Mouse (Mus musculus): ENCODE measurements around the gene Klk1b22.
"Not testable (repeated sequence)": the region's sequence is repeated elsewhere in the genome, so short reads cannot be mapped to it uniquely, and the experiment has no call there.

Klk1b22 gene

DNA sequence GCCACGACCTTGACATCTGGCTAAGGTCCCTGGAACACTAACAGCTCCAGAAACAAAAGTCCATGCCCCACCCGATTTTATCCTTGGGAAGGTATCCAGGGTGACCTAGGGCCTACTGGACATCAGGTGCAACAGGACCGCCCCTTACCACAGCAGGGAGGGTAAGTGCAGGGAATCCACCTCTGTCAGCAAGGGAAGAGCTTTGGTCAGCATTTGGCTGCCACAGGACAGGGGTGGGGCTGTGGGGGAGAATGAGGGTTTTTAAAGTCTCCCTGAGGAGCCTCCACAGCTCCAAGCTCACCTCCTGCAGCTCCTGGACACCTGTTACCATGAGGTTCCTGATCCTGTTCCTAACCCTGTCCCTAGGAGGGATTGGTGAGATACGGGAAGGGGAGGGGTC is at the start of gene Klk1b22:
Gene Klk1b22 (plus strand): TSS at position 301 of the 400 bp plus-strand sequence.
- no peak for DNase-seq

DNA sequence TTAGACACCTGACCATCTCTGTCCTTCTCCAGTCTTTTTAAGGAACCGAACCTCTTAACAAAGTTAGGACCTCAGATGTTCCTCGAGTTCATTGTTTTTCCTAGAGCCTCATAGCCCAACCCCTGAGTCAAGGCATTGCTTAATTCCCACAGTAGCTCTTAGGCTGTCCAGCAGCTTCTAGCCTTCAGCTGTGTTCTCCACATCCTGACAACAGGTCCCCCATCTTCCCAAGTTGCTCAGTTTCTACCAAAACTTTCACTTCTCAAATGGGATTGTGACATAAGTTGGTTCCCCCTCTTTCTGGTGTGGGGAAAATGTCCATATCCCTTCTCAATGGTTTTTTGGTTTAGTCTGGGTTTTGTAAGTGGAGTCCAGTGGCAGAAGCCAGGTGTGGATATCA is 40.4 kb upstream of the Klk1b22 start:
- DNase-seq = no peak

DNA sequence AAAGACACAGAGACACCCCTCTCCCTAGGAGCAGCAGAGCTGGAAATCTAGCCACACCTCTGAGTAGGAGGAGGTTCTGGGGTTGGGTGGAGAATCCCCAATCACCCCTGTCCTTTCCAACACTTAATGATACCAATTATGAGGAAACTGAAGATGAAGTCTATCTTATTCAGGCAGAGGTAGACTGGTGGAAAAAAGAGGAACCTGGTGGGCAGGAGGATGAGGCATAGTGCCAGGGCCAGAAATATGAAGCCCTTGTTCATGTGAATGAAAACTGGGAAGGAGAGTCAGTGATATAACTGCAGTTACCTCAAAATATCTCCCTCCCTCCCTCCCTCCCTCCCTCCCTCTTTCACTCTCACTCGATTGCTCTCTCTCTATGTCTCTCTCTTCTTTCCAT is 34.8 kb upstream of the Klk1b22 start:
- DNase-seq = no peak

DNA sequence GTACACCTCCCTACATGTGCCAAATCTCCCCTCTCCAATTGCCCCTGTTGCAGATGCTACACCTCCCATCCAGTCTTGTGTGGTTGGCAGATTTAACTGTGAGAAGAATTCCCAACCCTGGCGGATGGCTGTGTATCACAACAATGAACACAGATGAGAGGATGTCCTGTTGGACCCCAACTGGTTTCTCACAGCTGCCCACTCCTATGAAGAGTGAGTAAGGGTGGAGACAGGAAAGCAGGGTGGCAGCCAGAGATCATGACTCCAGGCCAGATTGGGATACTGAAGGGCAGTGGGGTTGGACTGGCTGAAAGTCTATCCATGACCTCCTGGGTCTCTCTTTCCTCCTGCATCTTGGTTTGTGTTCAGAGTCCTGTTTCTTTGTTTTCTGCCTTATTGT is 16.4 kb upstream of the Klk1b22 start:
- DNase-seq = no peak

DNA sequence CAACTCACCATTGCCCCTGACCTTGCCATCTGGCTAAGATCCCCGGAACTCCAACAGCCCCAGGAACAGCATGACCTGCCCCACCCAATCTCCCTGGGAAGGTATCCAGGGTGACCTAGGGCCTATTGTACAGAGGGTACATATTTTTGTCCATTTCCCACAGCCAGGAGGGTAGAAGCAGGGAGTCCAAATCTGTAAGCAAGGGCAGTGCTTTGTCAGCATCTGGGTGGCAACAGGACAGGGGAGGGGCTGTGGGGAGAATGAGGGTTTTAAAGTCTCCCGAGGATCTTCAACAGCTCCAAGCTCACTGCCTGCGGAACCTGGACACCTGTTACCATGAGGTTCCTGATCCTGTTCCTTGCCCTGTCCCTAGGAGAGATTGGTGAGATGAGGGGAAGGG is 10.4 kb upstream of the Klk1b22 start, which contains the start of gene Klk1b21:
Gene Klk1b21 (plus strand): TSS at position 301 of the 400 bp plus-strand sequence.
- not testable (repeated sequence) for DNase-seq

DNA sequence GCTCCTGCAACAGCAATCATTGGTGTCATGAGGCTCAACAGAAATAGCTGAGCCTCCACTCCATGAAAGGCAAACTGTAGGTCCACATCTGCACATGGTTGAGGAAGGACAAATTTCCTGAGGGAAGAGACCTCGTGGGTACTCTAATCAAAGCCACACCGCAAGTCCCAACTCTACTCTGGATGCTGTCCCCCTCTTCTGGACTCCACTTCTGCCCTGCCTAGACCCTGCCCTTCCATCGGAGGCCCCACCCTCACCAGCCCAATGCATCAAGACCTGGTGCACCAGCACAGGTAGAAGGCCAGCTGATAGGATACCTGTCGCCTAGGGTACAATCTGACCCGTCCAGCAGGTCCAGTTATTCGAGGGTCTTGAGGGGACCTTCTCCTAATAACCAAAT is 11.0 kb downstream of the Klk1b22 start:
- no peak for DNase-seq

DNA sequence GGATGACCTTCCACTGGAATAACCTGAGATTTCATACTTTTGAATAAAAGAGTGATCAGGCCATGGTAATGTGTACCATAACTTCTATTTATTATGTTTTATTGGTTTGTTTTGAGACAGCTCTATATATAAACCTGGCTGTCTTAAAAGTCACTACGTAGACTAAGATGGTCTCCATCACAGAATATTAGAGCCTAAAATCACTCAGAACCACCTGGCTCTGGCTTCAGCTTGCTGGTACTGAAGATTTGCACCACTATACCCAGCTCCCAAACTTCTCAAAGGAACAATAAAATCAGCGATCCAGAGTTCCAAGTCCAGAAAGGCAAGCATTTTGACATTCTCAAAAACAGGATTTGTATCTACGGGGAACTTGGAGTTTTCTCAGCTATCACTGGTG is 24.0 kb downstream of the Klk1b22 start, which contains the start of gene Klk1b16:
Gene Klk1b16 (plus strand): TSS at position 301 of the 400 bp plus-strand sequence.
- DNase-seq = no peak
